ENCODE assay signal across 9 mouse cellular contexts in the genomic region with DNA sequence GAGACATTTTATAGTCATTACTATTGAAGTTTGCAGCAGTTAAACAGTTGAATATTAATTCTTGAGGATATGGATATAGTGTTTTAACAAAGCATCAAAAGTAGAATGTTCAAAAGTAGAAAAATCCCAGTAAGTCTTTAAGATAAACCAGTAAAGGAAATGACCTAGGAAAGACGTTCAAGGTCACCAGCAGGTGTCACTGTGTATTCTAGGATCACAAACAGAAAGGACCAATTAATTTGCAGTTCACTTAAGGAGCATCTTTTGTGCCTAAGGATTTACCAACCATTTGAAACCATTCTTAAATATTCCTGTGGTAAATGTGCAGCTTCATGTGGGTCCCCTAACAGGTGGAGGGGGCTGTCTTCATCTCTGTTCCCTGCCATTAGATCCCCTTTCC. TPM values are rescaled to one million over a fixed set of nuclear protein-coding genes. Genes with fewer than 3 reads are reported as not detected.
A peak's percentile ranks its signal among the peaks of the same experiment; 100 is the strongest.
DNase-seq lines count a peak whose midpoint lies in the region; ATAC-seq and TF ChIP-seq lines count a peak whose summit lies in the region.
"Had no signal": no experiment of that assay in that cellular context is flagged by ENCODE, and none has a peak within 500 bp of the region (broad histone marks: within the 10 kb centered on the region; RNA-seq: fewer than 3 reads in every experiment).

No protein-coding gene starts in this region.

- TF ChIP-seq CTCF in forebrain, postnatal 0 days (IDR thresholded peaks at IDR 0.05; ENCODE audit: low read depth) = peak; percentile 48; the same call in 1 of the 2 replicates
- TF ChIP-seq CTCF in liver, embryonic 14.5 days (IDR thresholded peaks at IDR 0.05; ENCODE audit: low read depth) = peak; percentile 41; the same call in 1 of the 2 replicates

- peaks cover 2% of the 10 kb centered on the region; the same call in 1 of the 2 replicates for H3K4me1 ChIP-seq in forebrain, postnatal 0 days (ENCODE audit: insufficient read depth)
- peaks cover 8% of the 10 kb centered on the region for H3K4me1 ChIP-seq in forebrain, embryonic 16.5 days (replicated peaks; ENCODE audit: control insufficient read depth, insufficient read depth, low read length)
- H3K4me1 ChIP-seq in liver, embryonic 14.5 days (replicated peaks; ENCODE audit: control insufficient read depth in 2 of 2, insufficient read depth in 2 of 2, low read length in 1 of 2) = peaks cover 0 to 2% of the 10 kb centered on the region in 2 experiments; a peak in 1 of 4 replicates
- no peaks in the 10 kb centered on the region for H3K4me1 ChIP-seq in heart, embryonic 16.5 days (ENCODE audit: control insufficient read depth, insufficient read depth, low read length)

- H3K9me3 ChIP-seq in forebrain, postnatal 0 days (ENCODE audit: low read length) = no peaks in the 10 kb centered on the region
- H3K9me3 ChIP-seq in forebrain, embryonic 16.5 days (ENCODE audit: control insufficient read depth, low read length) = no peaks in the 10 kb centered on the region
- H3K9me3 ChIP-seq in liver, embryonic 14.5 days (ENCODE audit: control insufficient read depth, low read length) = no peaks in the 10 kb centered on the region
- no peaks in the 10 kb centered on the region for H3K9me3 ChIP-seq in heart, embryonic 16.5 days (replicated peaks; ENCODE audit: control insufficient read depth, low read length)

- H3K27me3 ChIP-seq in forebrain, postnatal 0 days (ENCODE audit: insufficient read depth, low read length) = peaks cover 3% of the 10 kb centered on the region
- H3K27me3 ChIP-seq in forebrain, embryonic 16.5 days (replicated peaks; ENCODE audit: control insufficient read depth, insufficient read depth, low read length) = no peaks in the 10 kb centered on the region; the same call in 1 of the 2 replicates
- peaks cover 28% of the 10 kb centered on the region for H3K27me3 ChIP-seq in liver, embryonic 14.5 days (ENCODE audit: control insufficient read depth, insufficient read depth, low read length)
- no peaks in the 10 kb centered on the region for H3K27me3 ChIP-seq in heart, embryonic 16.5 days (ENCODE audit: control insufficient read depth, insufficient read depth, low read length)

- no peak overlapping the region for H3K27ac ChIP-seq in forebrain, postnatal 0 days (ENCODE audit: low read depth, low read length)
- no peak overlapping the region for H3K27ac ChIP-seq in forebrain, embryonic 16.5 days (ENCODE audit: low read length)
- no peak overlapping the region for H3K27ac ChIP-seq in liver, embryonic 14.5 days
- H3K27ac ChIP-seq in heart, embryonic 16.5 days (ENCODE audit: low read length) = peak overlapping the region; percentile 72
- H3K27ac ChIP-seq: hindbrain, embryonic 14.5 days had no signal

- DNase-seq in forebrain, postnatal 0 days = no peak
- DNase-seq in liver, embryonic 14.5 days (ENCODE audit: low read depth in 3 of 3, low spot score in 3 of 3) = no peak
- DNase-seq in liver (no peak), ES-CJ7 (ENCODE audit: low read depth, low spot score) (peak; percentile 74)
- DNase-seq in gastrocnemius, adult 18-20 months (ENCODE audit: low spot score) = no peak
- no peak for DNase-seq in frontal cortex, postnatal 25 days (ENCODE audit: low spot score in 2 of 2)

- TF ChIP-seq EP300 in liver, embryonic 14.5 days (IDR thresholded peaks at IDR 0.05; ENCODE audit: low read depth) = no peak

- 4% methylated on average over 1 of the region's 1 CpGs for WGBS in forebrain, postnatal 0 days
- WGBS in forebrain, embryonic 16.5 days = 4% methylated on average over 1 of the region's 1 CpGs
- 14% methylated on average over 1 of the region's 1 CpGs for WGBS in liver, embryonic 14.5 days (ENCODE audit: insufficient replicate concordance)
- 6% methylated on average over 1 of the region's 1 CpGs for WGBS in heart, embryonic 16.5 days

- no peak overlapping the region for H3K4me2 ChIP-seq in forebrain, postnatal 0 days (ENCODE audit: low read depth)
- H3K4me2 ChIP-seq in forebrain, embryonic 16.5 days (ENCODE audit: low read length) = no peak overlapping the region
- H3K4me2 ChIP-seq in liver, embryonic 14.5 days (ENCODE audit: low read depth) = no peak overlapping the region
- peak overlapping the region; percentile 62 for H3K4me2 ChIP-seq in heart, embryonic 16.5 days (ENCODE audit: low read depth, low read length)

- no peak for ATAC-seq in forebrain, postnatal 0 days
- ATAC-seq in forebrain, embryonic 16.5 days = no peak
- ATAC-seq in liver, embryonic 14.5 days (ENCODE audit: insufficient read depth) = no peak
- no peak for ATAC-seq in heart, embryonic 16.5 days (replicated peaks; ENCODE audit: extremely low read depth, insufficient read depth, low FRiP score)

- H3K36me3 ChIP-seq in forebrain, postnatal 0 days (ENCODE audit: insufficient read depth) = no peaks in the 10 kb centered on the region
- H3K36me3 ChIP-seq in forebrain, embryonic 16.5 days (ENCODE audit: control insufficient read depth, insufficient read depth) = no peaks in the 10 kb centered on the region
- no peaks in the 10 kb centered on the region for H3K36me3 ChIP-seq in liver, embryonic 14.5 days (replicated peaks; ENCODE audit: control insufficient read depth, insufficient read depth, low read depth)
- peaks cover 26% of the 10 kb centered on the region; the same call in 1 of the 2 replicates for H3K36me3 ChIP-seq in heart, embryonic 16.5 days (ENCODE audit: control insufficient read depth, insufficient read depth)

- no peak overlapping the region for H3K9ac ChIP-seq in forebrain, postnatal 0 days
- H3K9ac ChIP-seq in forebrain, embryonic 16.5 days (replicated peaks; ENCODE audit: low read depth, low read length) = no peak overlapping the region
- H3K9ac ChIP-seq in liver, embryonic 14.5 days (replicated peaks) = no peak overlapping the region
- peak overlapping the region; percentile 61 for H3K9ac ChIP-seq in heart, embryonic 16.5 days (ENCODE audit: low read length)
- H3K9ac ChIP-seq: hindbrain, embryonic 14.5 days had no signal

- no peak overlapping the region for H3K4me3 ChIP-seq in forebrain, postnatal 0 days (ENCODE audit: low read depth, low read length)
- no peak overlapping the region for H3K4me3 ChIP-seq in forebrain, embryonic 16.5 days (replicated peaks; ENCODE audit: low read length)
- no peak overlapping the region for H3K4me3 ChIP-seq in liver, embryonic 14.5 days (ENCODE audit: insufficient read depth in 1 of 2, low read depth in 2 of 2, low read length in 2 of 2)
- peak overlapping the region; percentile 36 for H3K4me3 ChIP-seq in heart, embryonic 16.5 days (ENCODE audit: low read length)

RNA-seq across cellular contexts. Expression of a gene that starts 4.4 kb away (rescaled TPM):
- 5.5 and 7.7 TPM in 2 replicates for total RNA-seq in forebrain, postnatal 0 days (2014; rRNA removed)
- polyA plus RNA-seq in forebrain, postnatal 0 days (2015; fragmentation: Nextera tagmentation; extraction: Ambion mirVana) = 2.0 and 2.7 TPM in 2 replicates
- 3.4 and 3.9 TPM in 2 replicates for polyA plus RNA-seq in forebrain, embryonic 16.5 days (2015; fragmentation: Nextera tagmentation; extraction: Ambion mirVana)
- 0.60 and 0.65 TPM in 2 replicates for polyA plus RNA-seq in liver, embryonic 14.5 days (2012; rRNA removed)
- polyA plus RNA-seq in liver, embryonic 14.5 days (2014; fragmentation: Nextera tagmentation; extraction: Ambion mirVana) = 0.22 and 0.34 TPM in 2 replicates
- polyA plus RNA-seq in heart, embryonic 16.5 days (2015; fragmentation: Nextera tagmentation; extraction: Ambion mirVana) = 49.0 and 50.1 TPM in 2 replicates
- under 1 TPM; 0.50 to 0.74 TPM for total RNA-seq in gastrocnemius, adult 18-20 months (2021)

RNA-seq across cellular contexts. Expression of a gene that starts 35.1 kb away (rescaled TPM):
- total RNA-seq in forebrain, postnatal 0 days (2014; rRNA removed) = 21.1 and 22.7 TPM in 2 replicates
- polyA plus RNA-seq in forebrain, postnatal 0 days (2015; fragmentation: Nextera tagmentation; extraction: Ambion mirVana) = 9.2 and 19.1 TPM in 2 replicates
- polyA plus RNA-seq in forebrain, embryonic 16.5 days (2015; fragmentation: Nextera tagmentation; extraction: Ambion mirVana) = 14.8 and 18.7 TPM in 2 replicates
- polyA plus RNA-seq in liver, embryonic 14.5 days (2012; rRNA removed) = 4.9 and 7.7 TPM in 2 replicates
- 9.0 and 10.6 TPM in 2 replicates for polyA plus RNA-seq in liver, embryonic 14.5 days (2014; fragmentation: Nextera tagmentation; extraction: Ambion mirVana)
- polyA plus RNA-seq in heart, embryonic 16.5 days (2015; fragmentation: Nextera tagmentation; extraction: Ambion mirVana) = 5.9 and 7.7 TPM in 2 replicates
- total RNA-seq in gastrocnemius, adult 18-20 months (2021) = 1 to 10 TPM; 1.2 to 1.6 TPM

Comparison
In these comparisons a context has a peak if more than half of its experiments do, and no peak if none do; other contexts are left out.
1. RNA of a gene that starts 4.4 kb away (polyA plus RNA-seq): 49.0 to 50.1 TPM in heart, embryonic 16.5 days; 3.4 to 3.9 TPM in forebrain, embryonic 16.5 days, 2.0 to 2.7 TPM in forebrain, postnatal 0 days and 0.22 to 0.65 TPM in liver, embryonic 14.5 days; every median in the first group is over 10 times any median in the second.